Mouse (Mus musculus) G1E (cell line): ENCODE results near the gene Hist1h3h.

Experiments
- CTCF ChIP-seq: IDR thresholded peaks from 2 replicates; pipeline ENCODE4 v1.5.1; 2012; ENCODE audit warnings: low read depth, low read length, inconsistent platforms, mixed read lengths
- GATA1 ChIP-seq: IDR thresholded peaks from 2 replicates; pipeline ENCODE4 v1.6.1; 2012; ENCODE audit warnings: borderline replicate concordance, low read length, inconsistent platforms, mixed read lengths
- GATA2 ChIP-seq: IDR thresholded peaks from 2 replicates; pipeline ENCODE4 v1.6.1; 2012; ENCODE audit warnings: low read depth, low read length, inconsistent platforms, borderline replicate concordance
- POLR2AphosphoS5 ChIP-seq: IDR thresholded peaks from 2 replicates; pipeline ENCODE4 v1.6.1; 2012; ENCODE audit warnings: low read depth, low read length, inconsistent platforms; ENCODE audit not compliant: insufficient replicate concordance
- TAL1 ChIP-seq: conservative IDR thresholded peaks from 2 replicates; pipeline ENCODE4 v1.6.1; 2012; ENCODE audit warnings: low read depth, low read length, inconsistent platforms, mixed read lengths

- TF ChIP-seq CTCF (no peak), TAL1 (no peak), GATA1 (no peak), GATA2 (no peak), POLR2AphosphoS5 (no peak)
Measured at GRCm38 (mm10) chr13:21677305-21677704, 40.2 kb upstream of the Hist1h3h start, which contains the start of gene Olfr1360.
